Mouse (Mus musculus) CH12.LX (cell line): ENCODE data around the gene Arl14. TPM values are rescaled to one million over a fixed set of nuclear protein-coding genes. Genes with fewer than 3 reads are reported as not detected.

Source experiments
- DNase-seq: peaks from one replicate; pipeline ENCODE4 v3.0.0-alpha.2; 2013; ENCODE audit errors: extremely low read depth
- H3K27ac ChIP-seq: 2 replicates; pipeline ENCODE4 v1.5.1; 2012; ENCODE audit warnings: low read depth, mild to moderate bottlenecking, control low read depth, moderate library complexity; ENCODE audit not compliant: insufficient read depth
- H3K27me3 ChIP-seq: replicated peaks from 2 replicates; pipeline ENCODE3; 2012; ENCODE audit warnings: inconsistent platforms
- H3K36me3 ChIP-seq, 2 experiments: replicated peaks in 1 of 2; 2 replicates each; pipeline versions ENCODE3 to v1.6.1; 2012; ENCODE audit warnings: inconsistent platforms in 1 of 2, low read length in 1 of 2, mild to moderate bottlenecking in 1 of 2, mixed read lengths in 1 of 2, moderate library complexity in 1 of 2; ENCODE audit not compliant: control insufficient read depth in 1 of 2, insufficient read depth in 1 of 2
- H3K4me1 ChIP-seq, 2 experiments: 2 replicates each; pipeline ENCODE4 v1.6.1; 2012; ENCODE audit warnings: inconsistent platforms in 1 of 2, moderate library complexity in 1 of 2; ENCODE audit not compliant: insufficient read depth in 2 of 2, control insufficient read depth in 1 of 2
- H3K4me2 ChIP-seq: 2 replicates; pipeline ENCODE4 v1.6.1; 2012; ENCODE audit warnings: low read depth, mild to moderate bottlenecking, control low read depth; ENCODE audit not compliant: poor library complexity, insufficient read depth, severe bottlenecking
- H3K4me3 ChIP-seq, 3 experiments: fragments of 150-350 bp in 1 of 3; sonication (generic) in 1 of 3; replicated peaks in 1 of 3; 2 replicates each; pipeline versions ENCODE3 to v1.5.1; 2011 to 2012; ENCODE audit warnings: low read depth in 2 of 3, low read length in 2 of 3, mild to moderate bottlenecking in 2 of 3, moderate library complexity in 2 of 3, control low read depth in 1 of 3, improper control_type of control experiment in 1 of 3, inconsistent platforms in 1 of 3, mixed read lengths in 1 of 3; ENCODE audit not compliant: poor library complexity in 1 of 3
- H3K79me2 ChIP-seq: replicated peaks from 2 replicates; pipeline ENCODE4 v1.6.1; 2012; ENCODE audit warnings: mild to moderate bottlenecking, moderate library complexity; ENCODE audit not compliant: control insufficient read depth, poor library complexity, insufficient read depth, severe bottlenecking; ENCODE audit errors: extremely low read depth
- H3K9ac ChIP-seq: 2 replicates; pipeline ENCODE4 v1.6.1; 2012; ENCODE audit warnings: low read depth, mild to moderate bottlenecking, control low read depth, moderate library complexity; ENCODE audit not compliant: insufficient read depth
- H3K9me3 ChIP-seq: replicated peaks from 2 replicates; pipeline ENCODE3; 2012; ENCODE audit warnings: low read length, inconsistent platforms, mixed read lengths
- CHD1 ChIP-seq: IDR thresholded peaks from 2 replicates; pipeline ENCODE4 v1.6.1; 2012; ENCODE audit warnings: low read depth, low read length, improper control_type of control experiment, inconsistent platforms
- CHD2 ChIP-seq: IDR thresholded peaks from 2 replicates; pipeline ENCODE4 v1.6.1; 2011; ENCODE audit warnings: low read length, improper control_type of control experiment
- CTCF ChIP-seq, 2 experiments: IDR thresholded peaks in 1 of 2; conservative IDR thresholded peaks in 1 of 2; 2 replicates each; pipeline ENCODE4 v1.5.1; 2011 to 2012; ENCODE audit warnings: low read depth in 2 of 2, low read length in 2 of 2, improper control_type of control experiment in 1 of 2, inconsistent platforms in 1 of 2, mild to moderate bottlenecking in 1 of 2, moderate library complexity in 1 of 2
- ELF1 ChIP-seq: IDR thresholded peaks from 2 replicates; pipeline ENCODE4 v1.6.1; 2014; ENCODE audit warnings: low read depth, mild to moderate bottlenecking, inconsistent platforms, low read length, improper control_type of control experiment
- ETS1 ChIP-seq: conservative IDR thresholded peaks from 2 replicates; pipeline ENCODE4 v1.6.1; 2012; ENCODE audit warnings: low read depth, mild to moderate bottlenecking, inconsistent platforms, low read length, improper control_type of control experiment, moderate library complexity
- GABPA ChIP-seq: IDR thresholded peaks from 2 replicates; pipeline ENCODE4 v1.6.1; 2012; ENCODE audit warnings: low read depth, low read length, improper control_type of control experiment, inconsistent platforms; ENCODE audit not compliant: insufficient replicate concordance
- JUN ChIP-seq: IDR thresholded peaks from 2 replicates; pipeline ENCODE4 v1.6.1; 2011; ENCODE audit warnings: low read depth, mild to moderate bottlenecking, low read length, improper control_type of control experiment, moderate library complexity; ENCODE audit not compliant: insufficient read depth
- MAFK ChIP-seq: IDR thresholded peaks from 2 replicates; pipeline ENCODE4 v1.6.1; 2011; ENCODE audit warnings: low read length, improper control_type of control experiment; ENCODE audit not compliant: insufficient replicate concordance
- MYC ChIP-seq: IDR thresholded peaks from 2 replicates; pipeline ENCODE4 v1.6.1; 2011; ENCODE audit warnings: low read depth, mild to moderate bottlenecking, improper control_type of control experiment, low read length
- NELFE ChIP-seq: IDR thresholded peaks from 2 replicates; pipeline ENCODE4 v1.6.1; 2011; ENCODE audit warnings: low read depth, low read length, improper control_type of control experiment
- NRF1 ChIP-seq: IDR thresholded peaks from 2 replicates; pipeline ENCODE4 v1.6.1; 2014; ENCODE audit warnings: low read depth, mild to moderate bottlenecking, inconsistent platforms, low read length, improper control_type of control experiment, moderate library complexity
- POLR2A ChIP-seq: IDR thresholded peaks from 2 replicates; pipeline ENCODE4 v1.6.1; 2011; ENCODE audit warnings: low read depth, mild to moderate bottlenecking, improper control_type of control experiment, low read length
- POLR2AphosphoS2 ChIP-seq: IDR thresholded peaks from 2 replicates; pipeline ENCODE4 v1.6.1; 2011; ENCODE audit warnings: low read depth, low read length, improper control_type of control experiment
- RAD21 ChIP-seq: IDR thresholded peaks from 2 replicates; pipeline ENCODE4 v1.6.1; 2011; ENCODE audit warnings: low read depth, mild to moderate bottlenecking, low read length, improper control_type of control experiment, moderate library complexity
- SIN3A ChIP-seq: IDR thresholded peaks from 2 replicates; pipeline ENCODE4 v1.6.1; 2012; ENCODE audit warnings: low read length, improper control_type of control experiment, inconsistent platforms
- SMC3 ChIP-seq: IDR thresholded peaks from 2 replicates; pipeline ENCODE4 v1.6.1; 2011; ENCODE audit warnings: low read depth, low read length, improper control_type of control experiment
- TBP ChIP-seq: conservative IDR thresholded peaks from 2 replicates; pipeline ENCODE4 v1.6.1; 2011; ENCODE audit warnings: low read depth, low read length, improper control_type of control experiment
- UBTF ChIP-seq: IDR thresholded peaks from 2 replicates; pipeline ENCODE4 v1.6.1; 2012; ENCODE audit warnings: low read depth, mild to moderate bottlenecking, inconsistent platforms, low read length, improper control_type of control experiment, moderate library complexity
- USF1 ChIP-seq: IDR thresholded peaks from 2 replicates; pipeline ENCODE4 v1.6.1; 2014; ENCODE audit warnings: low read depth, mild to moderate bottlenecking, inconsistent platforms, low read length, improper control_type of control experiment
- USF2 ChIP-seq: conservative IDR thresholded peaks from 2 replicates; pipeline ENCODE4 v1.6.1; 2011; ENCODE audit warnings: low read depth, low read length, improper control_type of control experiment
- ZC3H11A ChIP-seq: IDR thresholded peaks from 2 replicates; pipeline ENCODE4 v1.6.1; 2012; ENCODE audit warnings: low read depth, mild to moderate bottlenecking, inconsistent platforms, low read length, improper control_type of control experiment
- ZKSCAN1 ChIP-seq: IDR thresholded peaks from 2 replicates; pipeline ENCODE4 v1.6.1; 2012; ENCODE audit warnings: low read depth, inconsistent platforms, low read length, improper control_type of control experiment, borderline replicate concordance
- ZNF384 ChIP-seq: IDR thresholded peaks from 2 replicates; pipeline ENCODE4 v1.6.1; 2012; ENCODE audit warnings: low read depth, low read length, improper control_type of control experiment, inconsistent platforms
- dilution Hi-C: fragments of 300-500 bp; cut with MboI; formaldehyde crosslinking; loops from 2 replicates; pipeline ENCODE4 v1.14.3; 2020; ENCODE audit warnings: low sequenced_read_pairs; ENCODE audit not compliant: extremely low pct_unique_long_range_greater_than_20kb, extremely low pct_ligation_motif_present
- in situ Hi-C: fragments of 300-500 bp; cut with MboI; formaldehyde crosslinking; loops from 3 replicates; pipeline ENCODE4 v1.14.3; 2019; ENCODE audit warnings: low sequenced_read_pairs, low pct_ligation_motif_present, low pct_unique_long_range_greater_than_20kb, mixed read lengths
- polyA plus RNA-seq: library from polyadenylated mRNA; unstranded; fragments of >175 nt; gene quantifications from 2 replicates; pipeline ENCODE4 v1.2.1, GENCODE M21; 2012; ENCODE audit warnings: low read depth; ENCODE audit not compliant: insufficient read length
- total RNA-seq, 2 experiments: library from RNA; depleted of rRNA; stranded (reverse); fragments of 300-350 nt in 1 of 2; fragments of >200 nt in 1 of 2; gene quantifications; 2 replicates each; pipeline ENCODE4 v1.2.3; 2012 to 2014

Gene Arl14
- total and polyA plus RNA-seq, 3 experiments: not detected

DNA sequence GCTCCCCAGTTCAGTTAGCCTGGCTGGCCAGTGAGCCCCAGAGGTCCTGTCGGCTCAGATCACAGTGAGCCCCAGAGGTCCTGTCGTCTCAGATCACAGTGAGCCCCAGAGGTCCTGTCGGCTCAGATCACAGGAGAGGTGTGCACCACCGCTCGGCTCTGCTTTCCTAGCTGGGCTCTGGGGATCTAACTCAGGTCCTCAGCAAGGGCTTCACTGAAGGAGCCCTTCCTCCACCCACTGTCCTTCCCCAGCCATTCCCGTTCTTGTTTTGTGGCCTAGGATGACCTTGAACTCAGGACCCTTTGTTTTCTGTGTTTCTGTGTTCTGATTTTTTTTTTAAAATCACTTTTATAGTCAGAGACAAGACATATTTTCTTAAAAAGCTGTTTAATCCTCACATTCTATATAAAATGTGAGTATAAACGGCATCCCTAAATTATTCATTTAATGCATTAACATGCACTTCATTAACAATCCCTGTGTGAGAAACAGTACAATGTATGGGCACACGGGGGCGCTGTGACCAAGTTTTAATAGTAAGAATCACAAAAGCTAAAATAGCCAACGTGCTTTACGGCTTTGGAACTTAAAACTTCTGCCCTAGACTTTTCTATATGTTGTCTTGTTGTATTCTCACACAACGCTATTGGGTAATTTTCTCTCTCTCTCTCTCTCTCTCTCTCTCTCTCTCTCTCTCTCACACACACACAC lies 16.1 kb downstream of the Arl14 start:
- dilution Hi-C loops: no loop called here

DNA sequence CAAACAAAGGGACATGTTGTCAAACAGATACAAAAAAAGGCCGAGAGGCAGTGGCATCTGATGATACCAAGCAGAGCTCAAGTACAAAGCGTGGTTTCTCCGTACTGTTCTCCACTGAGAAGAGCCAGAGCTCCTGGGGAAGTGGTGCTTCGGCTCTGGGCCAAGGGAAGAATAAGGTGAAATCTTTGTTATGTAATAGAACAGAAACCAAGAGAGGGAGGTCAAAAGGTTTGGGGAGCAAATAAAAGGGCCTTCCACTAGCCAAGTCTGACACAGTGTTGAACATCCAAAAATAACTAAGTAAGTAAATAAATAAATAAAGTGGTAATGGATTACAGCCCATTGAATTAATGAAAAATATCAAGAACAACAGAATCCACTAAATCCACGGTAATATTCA lies 17.0 kb downstream of the Arl14 start:
- Histone ChIP-seq H3K79me2 (no peaks in the 10 kb centered on the region), H3K27ac (no peak overlapping the region), H3K4me3 (no peak overlapping the region), H3K36me3 (no peaks in the 10 kb centered on the region), H3K9me3 (no peaks in the 10 kb centered on the region), H3K9ac (no peak overlapping the region), H3K4me1 (no peaks in the 10 kb centered on the region), H3K27me3 (no peaks in the 10 kb centered on the region), H3K4me2 (no peak overlapping the region)
- no peak for DNase-seq
- in situ Hi-C loops (loop anchor here (25.0 kb wide), 1 partner anchor 648 kb away; no protein-coding TSS in a partner anchor), dilution Hi-C loops (no loop called here)
- TF ChIP-seq CHD2 (no peak), POLR2A (no peak), TBP (no peak), ZC3H11A (no peak), MYC (no peak), UBTF (no peak), ETS1 (no peak), NELFE (no peak), GABPA (no peak), ELF1 (no peak), ZNF384 (no peak), RAD21 (no peak), POLR2AphosphoS2 (no peak), NRF1 (no peak), USF2 (no peak), SIN3A (no peak), USF1 (no peak), CHD1 (no peak), ZKSCAN1 (no peak), JUN (no peak)

More for the DNA sequence above, 16.1 kb downstream of the Arl14 start:
- Histone ChIP-seq H3K27ac (no peak overlapping the region), H3K27me3 (no peaks in the 10 kb centered on the region), H3K4me3 (no peak overlapping the region), H3K79me2 (no peaks in the 10 kb centered on the region), H3K36me3 (no peaks in the 10 kb centered on the region), H3K4me1 (no peaks in the 10 kb centered on the region; a peak in 1 of 4 replicates), H3K9me3 (no peaks in the 10 kb centered on the region), H3K9ac (no peak overlapping the region), H3K4me2 (peak overlapping the region; percentile 69; the same call in 1 of the 2 replicates)
- TF ChIP-seq ZC3H11A (peak; percentile 12; the same call in 1 of the 2 replicates), POLR2AphosphoS2 (no peak), ZNF384 (no peak), GABPA (no peak), SMC3 (peak; percentile 64), CTCF (conservative IDR thresholded peaks at IDR 0.05 in 1 of 2, IDR thresholded peaks at IDR 0.05 in 1 of 2; ENCODE audit: low read depth in 2 of 2, low read length in 2 of 2) (peak; percentile 33 to 78; a peak in 2 of 4 replicates), MAFK (no peak), RAD21 (peak; percentile 73)
- in situ Hi-C loops: loop anchor here (25.0 kb wide), 1 partner anchor 649 kb away; no protein-coding TSS in a partner anchor
- DNase-seq: peak; percentile 70
